31 mouse cellular contexts compared by ENCODE assay signal in the genomic region with DNA sequence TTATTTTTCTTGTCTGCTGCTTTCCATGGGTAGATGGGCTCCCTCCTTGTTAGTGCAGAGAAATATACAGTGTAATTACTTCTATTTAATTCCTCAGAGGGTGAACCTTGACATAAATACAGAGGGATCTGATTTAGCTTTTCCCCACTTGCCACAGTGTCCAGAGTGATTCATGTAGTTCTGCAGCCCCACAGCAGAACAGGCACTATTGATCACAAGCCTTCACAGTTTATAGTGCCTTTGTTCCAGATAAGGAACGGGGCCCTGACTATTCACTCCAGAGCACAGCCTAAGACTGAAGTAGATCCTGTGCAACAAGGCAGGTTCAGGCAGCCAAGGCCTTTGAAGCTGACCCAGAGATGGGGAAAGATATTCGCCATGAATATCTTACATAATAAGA. TPM values are rescaled to one million over a fixed set of nuclear protein-coding genes. Genes with fewer than 3 reads are reported as not detected.
DNase-seq lines count a peak whose midpoint lies in the region; ATAC-seq and TF ChIP-seq lines count a peak whose summit lies in the region.
"Had no signal": no experiment of that assay in that cellular context is flagged by ENCODE, and none has a peak within 500 bp of the region (broad histone marks: within the 10 kb centered on the region; RNA-seq: fewer than 3 reads in every experiment).

No protein-coding gene starts in this region.

- TF ChIP-seq POLR2A in thymus, adult 2 months (IDR thresholded peaks at IDR 0.05; ENCODE audit: control insufficient read depth, extremely low read depth, insufficient read depth, low read length, poor library complexity), result no peak

- no peak for TF ChIP-seq CTCF in thymus, adult 2 months (IDR thresholded peaks at IDR 0.05; ENCODE audit: borderline replicate concordance, control insufficient read depth, extremely low read depth, insufficient read depth, low read length, poor library complexity)

- 30% methylated on average over 2 of the region's 2 CpGs for WGBS in heart, embryonic 10.5 days
- WGBS in neural tube, embryonic 12.5 days, result 57% methylated on average over 2 of the region's 2 CpGs
- 42% methylated on average over 2 of the region's 2 CpGs for WGBS in neural tube, embryonic 15.5 days
- WGBS in intestine, embryonic 16.5 days, result 40% methylated on average over 2 of the region's 2 CpGs
- 91% methylated on average over 2 of the region's 2 CpGs for WGBS in thymus, adult 2 months

- H3K9ac ChIP-seq in neural tube, embryonic 12.5 days, result no peak overlapping the region
- H3K9ac ChIP-seq in neural tube, embryonic 15.5 days (replicated peaks), result no peak overlapping the region
- H3K9ac ChIP-seq in intestine, embryonic 16.5 days (ENCODE audit: low read depth, low read length), result no peak overlapping the region
- H3K9ac ChIP-seq: heart, embryonic 15.5 days; hindbrain, embryonic 12.5 days; limb, embryonic 15.5 days; liver, embryonic 13.5 days; midbrain, embryonic 12.5 days had no signal

- H3K27me3 ChIP-seq in heart, embryonic 10.5 days (ENCODE audit: insufficient read depth, poor library complexity, severe bottlenecking), result no peaks in the 10 kb centered on the region
- H3K27me3 ChIP-seq in neural tube, embryonic 12.5 days (replicated peaks), result no peaks in the 10 kb centered on the region
- H3K27me3 ChIP-seq in neural tube, embryonic 15.5 days (replicated peaks), result no peaks in the 10 kb centered on the region
- H3K27me3 ChIP-seq in intestine, embryonic 16.5 days (replicated peaks; ENCODE audit: control insufficient read depth, insufficient read depth, low read length), result no peaks in the 10 kb centered on the region
- H3K27me3 ChIP-seq in thymus, adult 2 months (ENCODE audit: control insufficient read depth, insufficient read depth, low read length), result no peaks in the 10 kb centered on the region
- H3K27me3 ChIP-seq: heart, embryonic 15.5 days; hindbrain, embryonic 12.5 days; limb, embryonic 15.5 days; liver, embryonic 13.5 days; megakaryocyte, embryonic 14.5 days; midbrain, embryonic 12.5 days had no signal

- H3K36me3 ChIP-seq in heart, embryonic 10.5 days, result no peaks in the 10 kb centered on the region
- H3K36me3 ChIP-seq in neural tube, embryonic 12.5 days, result no peaks in the 10 kb centered on the region
- H3K36me3 ChIP-seq in neural tube, embryonic 15.5 days, result no peaks in the 10 kb centered on the region
- no peaks in the 10 kb centered on the region for H3K36me3 ChIP-seq in intestine, embryonic 16.5 days (ENCODE audit: control insufficient read depth, insufficient read depth, low read length)
- H3K36me3 ChIP-seq in thymus, adult 2 months (ENCODE audit: control insufficient read depth, insufficient read depth, low read length), result no peaks in the 10 kb centered on the region
- H3K36me3 ChIP-seq: heart, embryonic 15.5 days; hindbrain, embryonic 12.5 days; limb, embryonic 10.5 days; limb, embryonic 15.5 days; liver, embryonic 13.5 days; midbrain, embryonic 12.5 days had no signal

- no peak overlapping the region for H3K4me2 ChIP-seq in neural tube, embryonic 12.5 days (replicated peaks)
- no peak overlapping the region for H3K4me2 ChIP-seq in neural tube, embryonic 15.5 days
- H3K4me2 ChIP-seq in intestine, embryonic 16.5 days (ENCODE audit: low read depth, low read length), result no peak overlapping the region
- H3K4me2 ChIP-seq: heart, embryonic 15.5 days; hindbrain, embryonic 12.5 days; limb, embryonic 15.5 days; liver, embryonic 13.5 days; midbrain, embryonic 12.5 days had no signal

- peaks cover 13% of the 10 kb centered on the region for H3K4me1 ChIP-seq in heart, embryonic 10.5 days
- no peaks in the 10 kb centered on the region for H3K4me1 ChIP-seq in neural tube, embryonic 12.5 days
- H3K4me1 ChIP-seq in neural tube, embryonic 15.5 days, result no peaks in the 10 kb centered on the region
- H3K4me1 ChIP-seq in intestine, embryonic 16.5 days (ENCODE audit: control insufficient read depth, insufficient read depth, low read length), result peaks cover 4% of the 10 kb centered on the region; the same call in 1 of the 2 replicates
- H3K4me1 ChIP-seq in thymus, adult 2 months (replicated peaks; ENCODE audit: control insufficient read depth, insufficient read depth, low read length), result no peaks in the 10 kb centered on the region
- H3K4me1 ChIP-seq: hindbrain, embryonic 12.5 days; limb, embryonic 15.5 days; liver, embryonic 13.5 days; megakaryocyte, embryonic 14.5 days; midbrain, embryonic 12.5 days had no signal

- H3K9me3 ChIP-seq in heart, embryonic 10.5 days, result no peaks in the 10 kb centered on the region
- no peaks in the 10 kb centered on the region for H3K9me3 ChIP-seq in neural tube, embryonic 12.5 days
- no peaks in the 10 kb centered on the region for H3K9me3 ChIP-seq in neural tube, embryonic 15.5 days (replicated peaks)
- no peaks in the 10 kb centered on the region for H3K9me3 ChIP-seq in intestine, embryonic 16.5 days (ENCODE audit: control insufficient read depth, low read length)
- H3K9me3 ChIP-seq: heart, embryonic 15.5 days; hindbrain, embryonic 12.5 days; limb, embryonic 10.5 days; limb, embryonic 15.5 days; liver, embryonic 13.5 days; megakaryocyte, embryonic 14.5 days; midbrain, embryonic 12.5 days had no signal

- 0 out of 2 replicates have a peak overlapping the region, but pooled peaks have one; percentile 22 for H3K27ac ChIP-seq in heart, embryonic 10.5 days
- no peak overlapping the region for H3K27ac ChIP-seq in neural tube, embryonic 12.5 days
- no peak overlapping the region for H3K27ac ChIP-seq in neural tube, embryonic 15.5 days (replicated peaks)
- H3K27ac ChIP-seq in intestine, embryonic 16.5 days (ENCODE audit: low read length), result peak overlapping the region; percentile 43; the same call in 1 of the 2 replicates
- H3K27ac ChIP-seq in thymus, adult 2 months (ENCODE audit: control insufficient read depth, insufficient read depth, low read length), result no peak overlapping the region
- H3K27ac ChIP-seq: gastrocnemius, adult 2 months; heart, embryonic 15.5 days; hindbrain, embryonic 12.5 days; hindbrain, postnatal 0 days; limb, embryonic 10.5 days; limb, embryonic 15.5 days; liver, embryonic 13.5 days; midbrain, embryonic 12.5 days had no signal

- H3K4me3 ChIP-seq in heart, embryonic 10.5 days, result no peak overlapping the region
- no peak overlapping the region for H3K4me3 ChIP-seq in neural tube, embryonic 12.5 days
- no peak overlapping the region for H3K4me3 ChIP-seq in neural tube, embryonic 15.5 days (replicated peaks)
- H3K4me3 ChIP-seq in intestine, embryonic 16.5 days (ENCODE audit: low read length), result no peak overlapping the region
- H3K4me3 ChIP-seq in thymus, adult 2 months (ENCODE audit: control insufficient read depth, insufficient read depth, low read length), result no peak overlapping the region
- H3K4me3 ChIP-seq: erythroblast, embryonic 14.5 days; gastrocnemius, adult 2 months; heart, embryonic 15.5 days; hindbrain, embryonic 12.5 days; limb, embryonic 10.5 days; limb, embryonic 15.5 days; liver, embryonic 13.5 days; megakaryocyte, embryonic 14.5 days; midbrain, embryonic 12.5 days; myocyte had no signal

- DNase-seq in heart, embryonic 10.5 days (ENCODE audit: low spot score), result no peak
- no peak for DNase-seq in heart, adult 18-20 months
- DNase-seq in thymus, adult 2 months, result no peak
- DNase-seq: adrenal gland, postnatal 25 days; B cell, adult 2 months; cerebellum, adult 2 months; cerebellum, postnatal 14 days; gastrocnemius, adult 2 months; gastrocnemius, postnatal 36 days; kidney, adult 2 months; layer of hippocampus, adult 9-11 months; liver, embryonic 13.5 days; lung, adult 18-20 months; lung, postnatal 4 days; right cerebral cortex, adult 18-20 months; spleen, adult 18-20 months had no signal

- peak; percentile 48; the same call in 1 of the 2 replicates for ATAC-seq in neural tube, embryonic 12.5 days (ENCODE audit: low FRiP score, low read depth)
- no peak for ATAC-seq in neural tube, embryonic 15.5 days (ENCODE audit: low FRiP score)
- ATAC-seq in intestine, embryonic 16.5 days, result peak; percentile 90
- ATAC-seq: activated CD4-positive, CD25-positive, alpha-beta regulatory T cell, adult 4 months; forebrain, embryonic 16.5 days; hindbrain, postnatal 0 days; lung, postnatal 0 days had no signal

RNA-seq across cellular contexts. Expression of gene Cobll1, which starts 10.4 kb away (rescaled TPM):
- 9.8 and 13.9 TPM in 2 replicates for polyA plus RNA-seq in heart, embryonic 10.5 days (2016; fragmentation: Nextera tagmentation; extraction: Ambion mirVana)
- total RNA-seq in heart, adult 18-20 months (2021), result 10 to 100 TPM; 53.6 to 62.6 TPM
- polyA plus RNA-seq in neural tube, embryonic 12.5 days (2016; fragmentation: Nextera tagmentation; extraction: Ambion mirVana), result 2.2 and 3.0 TPM in 2 replicates
- polyA plus RNA-seq in neural tube, embryonic 15.5 days (2015; fragmentation: Nextera tagmentation; extraction: Ambion mirVana), result 2.5 and 5.7 TPM in 2 replicates
- polyA plus RNA-seq in intestine, embryonic 16.5 days (2015; fragmentation: Nextera tagmentation; extraction: Ambion mirVana), result 20.2 and 23.6 TPM in 2 replicates
- polyA plus RNA-seq in thymus, adult 2 months (2012; rRNA removed), result 2.9 and 3.5 TPM in 2 replicates
- polyA plus RNA-seq: erythroblast, embryonic 14.5 days had no signal

Comparison
In these comparisons a context has a peak if more than half of its experiments do, and no peak if none do; other contexts are left out.
1. H3K27ac ChIP-seq: peak in heart, embryonic 10.5 days (single experiment) and intestine, embryonic 16.5 days (single experiment); none in neural tube, embryonic 12.5 days (single experiment), neural tube, embryonic 15.5 days (single experiment) and thymus, adult 2 months (single experiment).